Mouse (Mus musculus) heart, postnatal 10 days (tissue): ENCODE measurements at regions not wholly inside any gene's neighbourhood (a gene's known extent, or its start where the extent isn't known, plus 50 kb on each side); places are given as distances from the start of the nearest gene placed in this dataset.

Experiments
- DNase-seq, 2 experiments: peaks; one replicate each; pipeline ENCODE4 v3.0.0; 2021
- intact Hi-C: fragments of 180-260 bp; cut with DNase I; formaldehyde crosslinking; loops from one replicate; pipeline ENCODE4 v1.15.1; 2025

- intact Hi-C loops = no loop called here
- DNase-seq = no peak
Measured at GRCm38 (mm10) chr17:59429189-59429588, 416.0 kb upstream of the Nudt12 start.

GRCm38 (mm10) chr17:59421489-59421888 is 408.3 kb upstream of the Nudt12 start:
- DNase-seq = no peak
- intact Hi-C loops = no loop called here

GRCm38 (mm10) chr17:59409315-59409714 is 396.1 kb upstream of the Nudt12 start:
- intact Hi-C loops = no loop called here
- DNase-seq = no peak

GRCm38 (mm10) chr17:59404525-59404924 is 391.4 kb upstream of the Nudt12 start:
- intact Hi-C loops = no loop called here

GRCm38 (mm10) chr17:59397404-59397803 is 384.2 kb upstream of the Nudt12 start:
- no peak for DNase-seq
- intact Hi-C loops = no loop called here

More at GRCm38 (mm10) chr17:59404525-59404924, 391.4 kb upstream of the Nudt12 start:
- no peak for DNase-seq

- DNase-seq = no peak
- intact Hi-C loops = no loop called here
Measured at GRCm38 (mm10) chr17:59383107-59383438, 369.9 kb upstream of the Nudt12 start.

GRCm38 (mm10) chr17:59382225-59383106 is 369.3 kb upstream of the Nudt12 start:
- intact Hi-C loops = no loop called here
- no peak for DNase-seq

GRCm38 (mm10) chr17:59373505-59374106 is 360.4 kb upstream of the Nudt12 start:
- DNase-seq = no peak
- intact Hi-C loops = no loop called here

- intact Hi-C loops = no loop called here
- no peak for DNase-seq
Measured at GRCm38 (mm10) chr17:59369624-59370541, 356.7 kb upstream of the Nudt12 start.

GRCm38 (mm10) chr17:59365340-59365739 is 352.2 kb upstream of the Nudt12 start:
- DNase-seq = no peak
- intact Hi-C loops = no loop called here

- intact Hi-C loops = no loop called here
- DNase-seq = no peak
Measured at GRCm38 (mm10) chr17:59362110-59362509, 348.9 kb upstream of the Nudt12 start.

- DNase-seq = no peak
- intact Hi-C loops = no loop called here
Measured at GRCm38 (mm10) chr17:59361119-59361518, 347.9 kb upstream of the Nudt12 start.

GRCm38 (mm10) chr17:59359503-59359902 is 346.3 kb upstream of the Nudt12 start:
- no peak for DNase-seq
- intact Hi-C loops = no loop called here

- DNase-seq = no peak
- intact Hi-C loops = no loop called here
Measured at GRCm38 (mm10) chr17:59345526-59345925, 332.4 kb upstream of the Nudt12 start.

GRCm38 (mm10) chr17:59297939-59298338 is 284.8 kb upstream of the Nudt12 start:
- intact Hi-C loops = no loop called here
- DNase-seq = no peak

- intact Hi-C loops = no loop called here
- peak in 1 of 2 experiments; percentile 3 for DNase-seq
Measured at GRCm38 (mm10) chr17:59281364-59281763, 268.2 kb upstream of the Nudt12 start.

- intact Hi-C loops = no loop called here
- no peak for DNase-seq
Measured at GRCm38 (mm10) chr17:59279811-59280210, 266.6 kb upstream of the Nudt12 start.

- intact Hi-C loops = no loop called here
Measured at GRCm38 (mm10) chr17:59269613-59270012, 256.4 kb upstream of the Nudt12 start.

GRCm38 (mm10) chr17:59249000-59249399 is 235.8 kb upstream of the Nudt12 start:
- intact Hi-C loops = no loop called here
- DNase-seq = no peak

More at GRCm38 (mm10) chr17:59269613-59270012, 256.4 kb upstream of the Nudt12 start:
- DNase-seq = no peak

- intact Hi-C loops = no loop called here
- no peak for DNase-seq
Measured at GRCm38 (mm10) chr17:59232251-59232650, 219.1 kb upstream of the Nudt12 start.
